Mouse (Mus musculus): ENCODE data around the gene H2-Eb2. TPM values are rescaled to one million over a fixed set of nuclear protein-coding genes. Genes with fewer than 3 reads are reported as not detected.

H2-Eb2 gene
- total RNA-seq, 2 experiments from 2014 or later, result 0.50 TPM; not detected in 1

- ATAC-seq (replicated peaks; ENCODE audit: low FRiP score, low TSS enrichment, poor library complexity, severe bottlenecking), result no peak
These were observed 22.3 kb downstream of the H2-Eb2 start for GRCm38 (mm10) chr17:34347606-34348308.

- ATAC-seq (replicated peaks; ENCODE audit: low FRiP score, low TSS enrichment, poor library complexity, severe bottlenecking), result peak; percentile 55; the same call in 1 of the 2 replicates
These were observed 24.0 kb downstream of the H2-Eb2 start for GRCm38 (mm10) chr17:34349429-34349828.

GRCm38 (mm10) chr17:34354539-34354938 is 29.1 kb downstream of the H2-Eb2 start, which contains the start of gene Btnl2:
TSS of gene Btnl2 (plus strand) at chr17:34354822.
- ATAC-seq (replicated peaks; ENCODE audit: low FRiP score, low TSS enrichment, poor library complexity, severe bottlenecking), result no peak

- ATAC-seq (replicated peaks; ENCODE audit: low FRiP score, low TSS enrichment, poor library complexity, severe bottlenecking), result no peak
These were observed 29.5 kb downstream of the H2-Eb2 start for GRCm38 (mm10) chr17:34354940-34355339.

- no peak for ATAC-seq (replicated peaks; ENCODE audit: low FRiP score, low TSS enrichment, poor library complexity, severe bottlenecking)
These were observed 37.6 kb downstream of the H2-Eb2 start for GRCm38 (mm10) chr17:34362954-34363546.

- ATAC-seq (replicated peaks; ENCODE audit: low FRiP score, low TSS enrichment, poor library complexity, severe bottlenecking), result no peak
These were observed 38.3 kb downstream of the H2-Eb2 start for GRCm38 (mm10) chr17:34363676-34364310.

- no peak for ATAC-seq (replicated peaks; ENCODE audit: low FRiP score, low TSS enrichment, poor library complexity, severe bottlenecking)
These were observed 39.6 kb downstream of the H2-Eb2 start for GRCm38 (mm10) chr17:34365031-34365430.

- ATAC-seq (replicated peaks; ENCODE audit: low FRiP score, low TSS enrichment, poor library complexity, severe bottlenecking), result no peak
These were observed 45.1 kb downstream of the H2-Eb2 start for GRCm38 (mm10) chr17:34370563-34370962.

GRCm38 (mm10) chr17:34373055-34373709 is 47.7 kb downstream of the H2-Eb2 start:
- no peak for ATAC-seq (replicated peaks; ENCODE audit: low FRiP score, low TSS enrichment, poor library complexity, severe bottlenecking)

- no peak for ATAC-seq (replicated peaks; ENCODE audit: low FRiP score, low TSS enrichment, poor library complexity, severe bottlenecking)
These were observed 51.4 kb downstream of the H2-Eb2 start, which contains the start of gene Btnl1 for GRCm38 (mm10) chr17:34376847-34377246. TSS of gene Btnl1 (plus strand) at chr17:34377132.

- ATAC-seq (replicated peaks; ENCODE audit: low FRiP score, low TSS enrichment, poor library complexity, severe bottlenecking), result no peak
These were observed 52.2 kb downstream of the H2-Eb2 start for GRCm38 (mm10) chr17:34377450-34378209.

- no peak for ATAC-seq (replicated peaks; ENCODE audit: low FRiP score, low TSS enrichment, poor library complexity, severe bottlenecking)
These were observed 53.3 kb downstream of the H2-Eb2 start for GRCm38 (mm10) chr17:34378716-34379115.

- no peak for ATAC-seq (replicated peaks; ENCODE audit: low FRiP score, low TSS enrichment, poor library complexity, severe bottlenecking)
These were observed 54.0 kb downstream of the H2-Eb2 start for GRCm38 (mm10) chr17:34379451-34379850.

- no peak for ATAC-seq (replicated peaks; ENCODE audit: low FRiP score, low TSS enrichment, poor library complexity, severe bottlenecking)
These were observed 56.4 kb downstream of the H2-Eb2 start for GRCm38 (mm10) chr17:34381876-34382275.

GRCm38 (mm10) chr17:34383212-34383611 is 57.7 kb downstream of the H2-Eb2 start:
- ATAC-seq (replicated peaks; ENCODE audit: low FRiP score, low TSS enrichment, poor library complexity, severe bottlenecking), result no peak

GRCm38 (mm10) chr17:34384699-34385098 is 59.2 kb downstream of the H2-Eb2 start:
- ATAC-seq (replicated peaks; ENCODE audit: low FRiP score, low TSS enrichment, poor library complexity, severe bottlenecking), result no peak

GRCm38 (mm10) chr17:34386656-34387055 is 61.2 kb downstream of the H2-Eb2 start:
- no peak for ATAC-seq (replicated peaks; ENCODE audit: low FRiP score, low TSS enrichment, poor library complexity, severe bottlenecking)

GRCm38 (mm10) chr17:34388513-34388912 is 63.0 kb downstream of the H2-Eb2 start:
- peak; percentile 82 for ATAC-seq (replicated peaks; ENCODE audit: low FRiP score, low TSS enrichment, poor library complexity, severe bottlenecking)

Data from megakaryocyte-erythroid progenitor cell, adult 5-6 weeks (primary cell).